Mouse (Mus musculus) spleen, postnatal 14 days (tissue): ENCODE results near the gene Olfr814.
"Not testable (repeated sequence)": the region's sequence is repeated elsewhere in the genome, so short reads cannot be mapped to it uniquely, and the experiment has no call there.

Source experiments
- DNase-seq, 2 experiments: peaks; one replicate each; pipeline ENCODE4 v3.0.0; 2021 to 2022; ENCODE audit warnings: low spot score in 2 of 2

Olfr814 gene

DNA sequence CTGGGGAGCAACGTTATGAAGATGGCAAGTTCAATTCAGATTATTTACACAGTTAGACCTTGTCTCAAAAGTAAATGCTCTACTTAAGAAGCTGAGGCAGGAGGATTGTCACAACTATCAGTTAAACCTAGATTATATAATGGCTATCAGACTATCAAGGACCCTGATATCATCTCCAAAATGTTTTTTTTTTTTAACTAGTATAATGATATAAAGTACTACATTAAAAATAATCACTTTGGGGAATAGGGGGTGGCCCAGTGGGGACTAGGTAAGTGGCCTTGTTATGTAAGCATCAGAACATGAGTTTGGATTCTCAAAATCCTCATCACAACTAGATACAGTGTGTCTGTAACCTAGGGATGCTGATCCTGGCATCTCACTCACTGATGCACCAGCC, at the start of gene Olfr814:
Olfr814 (minus strand) TSS at position 101 of the 400 bp plus-strand sequence.
- not testable (repeated sequence) for DNase-seq

DNA sequence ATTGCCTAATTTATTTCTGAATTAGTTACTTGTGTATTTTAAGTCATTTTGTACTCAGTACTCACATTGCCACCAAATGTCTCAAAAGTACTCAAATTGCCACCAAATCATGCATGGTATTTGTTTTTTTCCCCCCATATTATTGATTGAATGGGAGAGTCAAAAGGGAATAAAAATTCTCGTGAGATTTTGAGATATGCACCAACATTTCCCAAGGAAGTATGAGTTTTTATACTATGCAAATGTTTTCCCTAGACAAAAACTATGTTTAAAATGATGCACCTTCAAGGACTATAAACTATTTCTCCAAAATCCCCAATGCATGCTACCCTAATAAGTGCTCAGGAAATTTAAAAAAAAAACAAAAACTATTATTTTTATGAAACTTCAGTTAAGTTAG, 35.8 kb upstream of the Olfr814 start, which contains the start of gene Olfr816:
Olfr816 (minus strand) TSS at position 101 of the 400 bp plus-strand sequence.
- no peak for DNase-seq

DNA sequence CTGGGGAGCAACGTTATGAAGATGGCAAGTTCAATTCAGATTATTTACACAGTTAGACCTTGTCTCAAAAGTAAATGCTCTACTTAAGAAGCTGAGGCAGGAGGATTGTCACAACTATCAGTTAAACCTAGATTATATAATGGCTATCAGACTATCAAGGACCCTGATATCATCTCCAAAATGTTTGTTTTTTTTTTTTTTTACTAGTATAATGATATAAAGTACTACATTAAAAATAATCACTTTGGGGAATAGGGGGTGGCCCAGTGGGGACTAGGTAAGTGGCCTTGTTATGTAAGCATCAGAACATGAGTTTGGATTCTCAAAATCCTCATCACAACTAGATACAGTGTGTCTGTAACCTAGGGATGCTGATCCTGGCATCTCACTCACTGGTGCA, 26.1 kb upstream of the Olfr814 start, which contains the start of gene Olfr815:
Olfr815 (minus strand) TSS at position 101 of the 400 bp plus-strand sequence.
- DNase-seq: not testable (repeated sequence)

DNA sequence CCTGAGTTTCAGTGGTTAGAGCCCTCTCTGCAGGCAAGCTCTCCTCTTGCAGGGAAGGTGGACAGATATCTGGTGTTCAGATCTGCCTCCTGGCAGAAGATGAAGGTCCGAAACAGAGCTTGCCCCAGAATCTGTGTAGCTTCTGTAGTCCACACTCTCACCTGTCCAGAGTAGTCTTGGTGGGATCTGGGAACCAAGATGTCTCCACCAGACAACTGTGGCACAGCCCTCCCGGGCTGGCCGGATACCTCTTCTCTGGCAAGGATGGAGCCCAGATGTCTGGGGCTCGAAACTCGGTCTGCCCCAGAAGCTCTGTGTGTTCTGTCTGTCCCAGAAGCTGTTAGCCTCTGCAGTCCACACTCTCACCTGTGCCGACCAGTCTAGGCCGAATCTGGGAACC, 6.3 kb upstream of the Olfr814 start:
- DNase-seq: no peak

DNA sequence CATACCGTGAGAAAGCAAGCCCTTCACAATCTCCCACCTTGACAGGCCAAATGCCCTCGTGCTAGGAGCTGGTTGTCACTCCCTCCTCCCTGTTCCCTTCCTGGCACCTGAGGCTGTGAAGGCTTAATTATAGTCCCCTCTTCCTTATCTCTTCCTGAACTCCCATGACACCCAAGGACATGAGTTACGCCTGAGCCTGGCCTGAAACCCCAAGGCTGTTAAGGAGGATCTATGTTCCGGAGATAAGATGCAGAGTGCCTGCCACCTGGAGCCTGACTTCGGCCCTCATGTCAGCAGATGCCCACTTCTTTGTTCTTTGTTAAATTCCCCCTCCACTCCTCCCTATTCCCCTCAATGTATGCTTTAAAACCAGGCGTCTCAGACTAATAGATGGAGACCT, 5.8 kb upstream of the Olfr814 start:
- not testable (repeated sequence) for DNase-seq

DNA sequence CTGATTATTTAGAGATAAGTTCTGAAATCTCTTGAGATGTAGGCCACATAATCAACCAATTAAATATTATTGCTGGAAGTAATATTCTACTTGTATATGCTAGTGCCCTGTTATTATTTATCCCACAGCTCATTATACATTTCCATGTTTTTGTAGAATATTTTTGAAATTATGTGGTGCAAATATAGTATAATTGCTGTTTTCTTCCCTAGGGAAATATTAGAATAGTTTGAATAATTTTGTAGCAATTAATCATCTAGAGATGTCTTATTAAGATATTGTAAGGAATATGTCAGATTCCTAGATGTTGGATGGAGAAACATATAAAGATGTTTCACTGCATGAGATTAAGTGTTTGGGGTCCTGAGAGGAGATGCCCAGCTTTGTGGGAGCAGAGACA, 24.6 kb downstream of the Olfr814 start, which contains the start of gene Olfr813:
Olfr813 (plus strand) TSS at position 301 of the 400 bp plus-strand sequence.
- DNase-seq: no peak

DNA sequence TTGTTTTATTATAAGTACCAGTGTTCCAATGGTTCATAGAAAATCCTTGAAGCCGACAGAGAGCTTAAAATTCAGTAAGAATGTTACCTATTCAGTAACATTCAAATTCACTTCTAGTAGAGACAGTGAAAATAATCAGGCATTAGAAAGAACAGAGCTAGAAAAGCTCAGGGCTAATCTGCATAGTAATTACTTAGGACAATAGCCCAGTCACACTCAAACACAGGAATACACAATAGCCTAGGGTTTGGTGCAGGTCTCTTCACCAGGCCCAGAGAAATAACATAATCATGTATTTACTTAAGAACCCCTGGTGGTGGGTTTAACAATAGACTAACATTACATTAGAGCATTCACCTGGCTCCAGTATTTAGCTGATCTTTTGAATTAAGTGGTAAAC, 32.3 kb downstream of the Olfr814 start:
- no peak for DNase-seq

DNA sequence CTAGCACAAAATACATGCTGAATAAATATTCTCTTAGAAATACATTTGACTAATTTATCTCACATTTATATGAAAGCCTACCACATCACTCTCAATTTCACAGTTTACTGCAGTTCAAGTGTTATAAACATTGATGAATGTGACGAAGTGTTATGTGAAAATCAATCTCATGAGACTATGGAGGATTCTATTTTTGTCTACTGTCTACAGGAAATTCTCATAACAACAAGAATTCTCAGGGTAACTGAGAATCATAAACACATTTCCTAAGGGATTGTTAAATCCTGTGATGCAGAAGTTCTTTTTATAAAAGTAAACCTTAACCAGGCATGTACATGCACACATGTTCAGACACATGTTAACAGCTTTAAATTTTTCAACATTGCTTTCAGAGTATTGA, 33.7 kb downstream of the Olfr814 start, which contains the start of gene Olfr812:
Olfr812 (minus strand) TSS at position 101 of the 400 bp plus-strand sequence.
- DNase-seq: no peak
